Mouse (Mus musculus) A20 (cell line): Measurements from ENCODE around the gene Naxd.
"Not testable (repeated sequence)": the region's sequence is repeated elsewhere in the genome, so short reads cannot be mapped to it uniquely, and the experiment has no call there.

Source experiments
- DNase-seq: peaks from one replicate; pipeline ENCODE4 v3.0.0-alpha.2; 2011; ENCODE audit warnings: low read depth, low spot score

Naxd gene

DNA sequence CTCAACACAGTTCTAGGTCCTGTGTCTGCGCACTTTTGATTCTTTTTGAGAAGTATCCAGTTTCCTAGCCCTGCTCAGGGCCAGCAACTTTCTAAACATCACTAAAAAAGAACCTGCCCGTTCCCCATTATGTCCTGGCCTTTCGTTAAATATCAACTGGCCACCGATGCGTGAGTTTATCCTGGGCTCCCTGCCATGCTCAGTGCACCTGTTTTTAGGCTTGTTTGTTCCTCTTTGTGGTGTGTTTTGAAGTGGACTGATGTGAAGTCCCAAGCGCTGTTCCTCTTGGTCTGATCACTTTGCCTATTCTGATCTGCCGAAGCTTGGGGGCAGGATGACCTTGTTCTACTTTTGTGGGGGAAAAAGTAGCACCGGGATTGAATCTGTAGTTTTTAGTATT is 26.0 kb upstream of the Naxd start:
- peak; percentile 57 for DNase-seq

GRCm38 (mm10) chr8:11473072-11473471 is 24.2 kb upstream of the Naxd start:
- DNase-seq: no peak

DNA sequence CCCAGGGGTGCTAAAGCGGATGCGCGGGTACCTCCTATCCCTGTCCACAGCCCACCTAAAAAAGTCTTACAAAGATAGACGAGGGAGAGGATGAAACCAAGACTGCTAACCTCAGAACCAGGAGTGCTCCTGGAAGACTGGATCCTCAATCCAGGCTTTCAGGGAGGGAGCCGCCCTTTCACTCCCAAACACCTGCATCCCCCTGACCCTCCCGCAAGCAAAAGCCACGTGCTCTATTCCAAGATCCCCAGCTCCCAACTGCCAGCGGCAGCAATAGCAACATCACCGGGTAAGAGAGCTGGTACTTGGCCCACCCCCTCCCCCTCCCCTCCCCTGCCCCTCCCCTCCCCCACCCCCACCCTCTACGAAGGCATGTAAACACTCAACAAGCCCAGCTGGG is 21.9 kb upstream of the Naxd start:
- DNase-seq: no peak

DNA sequence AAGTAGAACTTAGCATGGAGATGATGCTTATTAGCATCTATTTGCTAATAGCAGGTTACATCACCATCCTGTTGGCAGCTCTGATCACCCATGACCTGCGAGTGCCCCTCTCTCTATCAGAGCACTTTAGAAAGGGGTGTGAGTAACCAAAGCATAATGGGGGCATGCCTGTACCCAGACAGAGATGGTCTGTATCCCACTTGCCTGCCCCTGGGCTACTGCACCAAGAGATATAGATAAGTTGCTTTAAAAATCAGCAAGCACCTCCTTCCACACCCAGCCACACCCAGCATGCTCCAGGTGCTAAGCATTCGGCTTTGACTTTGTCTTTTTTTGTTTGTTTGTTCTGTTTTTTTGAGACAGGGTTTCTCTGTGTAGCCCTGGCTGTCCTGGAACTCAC is 21.4 kb upstream of the Naxd start:
- peak; percentile 60 for DNase-seq

GRCm38 (mm10) chr8:11476338-11477177 is 20.7 kb upstream of the Naxd start:
- DNase-seq: peak; percentile 77

GRCm38 (mm10) chr8:11477178-11477553 is 20.1 kb upstream of the Naxd start:
- DNase-seq: no peak

DNA sequence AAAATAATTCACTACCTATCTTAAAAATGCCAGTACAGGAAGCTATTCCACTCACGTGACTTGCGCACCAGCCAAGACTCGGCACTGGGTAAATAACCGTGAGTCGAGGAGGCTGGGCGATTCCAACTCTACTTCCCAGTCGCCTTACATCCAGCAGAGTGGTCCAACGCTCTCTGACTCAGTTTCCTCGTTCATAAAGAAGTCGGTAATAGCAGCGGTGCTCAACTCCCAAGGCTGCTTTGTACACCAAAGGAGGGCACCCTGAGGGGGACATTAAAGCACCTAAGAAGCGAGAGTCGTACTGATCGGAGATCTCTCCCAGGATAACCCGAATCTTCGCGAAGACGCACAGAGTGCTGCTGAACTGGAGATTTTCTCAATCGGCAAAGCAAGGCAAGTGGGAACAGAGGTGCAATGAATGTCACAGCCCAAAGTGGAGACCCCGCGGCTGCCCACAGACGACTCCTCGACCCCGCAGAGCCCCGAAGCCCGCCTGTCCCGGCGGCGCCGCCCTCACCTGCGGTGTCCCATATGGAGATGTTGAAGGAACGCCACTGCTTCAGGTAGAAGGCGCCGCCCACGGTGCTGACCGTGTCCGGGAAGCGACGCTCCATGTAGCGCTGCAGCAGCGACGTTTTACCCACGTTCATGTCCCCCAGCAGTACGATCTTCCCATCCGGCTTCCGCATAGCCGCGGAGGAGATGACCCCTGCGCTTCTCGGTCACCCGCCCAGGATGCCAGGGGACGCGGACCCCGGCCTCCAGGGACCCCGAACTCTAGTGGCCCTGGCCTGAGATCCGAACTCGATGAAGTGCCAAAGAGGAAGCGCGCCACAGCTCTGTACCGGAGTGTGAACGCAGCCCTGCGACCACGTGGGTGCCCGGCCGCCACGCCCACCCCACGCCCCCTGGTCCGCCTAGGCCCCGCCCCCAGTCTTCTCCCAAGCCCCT is 19.2 kb upstream of the Naxd start, which contains the start of gene Rab20:
Gene Rab20, minus strand, starts transcription at position 900 of the 951 bp plus-strand sequence.
- DNase-seq: peak; percentile 80

- DNase-seq: no peak
Observed at GRCm38 (mm10) chr8:11478807-11479527, 18.3 kb upstream of the Naxd start.

DNA sequence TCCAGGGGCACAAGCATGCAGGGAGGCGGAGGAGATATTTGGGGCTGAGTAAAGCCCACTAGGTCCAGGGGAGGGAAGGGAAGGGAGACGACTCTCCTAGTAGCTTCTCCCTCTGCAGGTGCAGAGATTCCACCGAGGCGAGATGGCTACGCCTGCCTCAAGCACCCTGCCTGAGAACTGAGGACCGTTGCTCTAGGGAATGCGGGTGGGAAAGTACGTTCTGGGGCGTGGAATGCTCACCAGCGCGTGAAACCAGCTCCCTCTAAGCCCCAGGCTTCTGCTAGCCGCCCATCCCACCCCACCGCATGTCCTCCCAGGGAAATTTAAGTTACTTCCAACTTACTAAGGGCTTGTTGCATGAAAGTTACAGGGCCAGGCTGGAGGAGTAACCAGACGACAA is 17.7 kb upstream of the Naxd start:
- no peak for DNase-seq

- no peak for DNase-seq
Observed at GRCm38 (mm10) chr8:11481876-11482275, 15.4 kb upstream of the Naxd start.

DNA sequence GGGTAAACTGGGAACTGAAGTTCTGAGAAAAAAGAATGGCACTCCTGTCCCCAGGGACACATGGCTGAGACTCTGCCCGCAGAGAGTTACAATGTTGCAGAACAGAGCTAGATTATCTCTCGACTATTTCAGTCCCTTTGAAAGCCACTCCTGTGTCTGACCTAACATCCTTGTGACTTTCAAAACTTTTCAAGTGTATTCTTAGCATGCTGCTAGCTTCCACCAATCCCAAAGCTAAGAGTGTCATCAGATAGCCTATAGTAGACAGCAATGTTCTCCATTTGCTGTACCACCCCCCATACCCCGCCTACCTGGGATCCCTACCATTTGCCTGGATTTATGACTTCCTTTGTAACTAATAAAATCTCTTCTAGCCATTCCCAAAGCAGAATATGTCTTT is 14.8 kb upstream of the Naxd start:
- no peak for DNase-seq

GRCm38 (mm10) chr8:11486142-11486541 is 11.2 kb upstream of the Naxd start:
- DNase-seq: peak; percentile 83

- DNase-seq: no peak
Observed at GRCm38 (mm10) chr8:11487229-11487628, 10.1 kb upstream of the Naxd start.

- DNase-seq: not testable (repeated sequence)
Observed at GRCm38 (mm10) chr8:11492340-11492739, 5.0 kb upstream of the Naxd start.

DNA sequence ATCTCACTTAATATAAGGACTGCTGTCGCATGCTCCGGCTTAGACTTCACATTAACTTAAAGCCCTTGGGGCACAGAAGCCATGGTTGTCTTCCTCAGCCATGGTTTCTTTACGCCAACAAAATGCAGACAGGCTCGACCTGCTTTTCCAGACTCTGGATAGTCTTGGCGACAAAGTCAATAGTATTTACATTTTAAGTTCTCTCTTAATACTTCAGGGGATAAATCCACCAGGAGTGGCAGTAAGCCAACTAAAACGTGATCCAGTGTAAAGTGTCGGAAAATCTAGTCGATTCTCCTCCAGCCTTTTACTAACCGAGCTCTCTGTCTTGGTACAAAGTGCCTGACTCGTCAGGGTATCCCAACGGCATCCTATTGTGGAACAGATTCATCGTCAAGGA is 975 bp downstream of the Naxd start:
- DNase-seq: no peak

GRCm38 (mm10) chr8:11498786-11499485 is 1.6 kb downstream of the Naxd start:
- DNase-seq: no peak

- no peak for DNase-seq
Observed at GRCm38 (mm10) chr8:11503476-11504232, 6.3 kb downstream of the Naxd start.

- DNase-seq: no peak
Observed at GRCm38 (mm10) chr8:11506074-11506473, 8.8 kb downstream of the Naxd start.

- peak; percentile 58 for DNase-seq
Observed at GRCm38 (mm10) chr8:11506802-11507201, 9.5 kb downstream of the Naxd start.

- no peak for DNase-seq
Observed at GRCm38 (mm10) chr8:11508880-11509279, 11.6 kb downstream of the Naxd start.
